Mouse (Mus musculus): Measurements from ENCODE around the gene Aasdh.

DNA sequence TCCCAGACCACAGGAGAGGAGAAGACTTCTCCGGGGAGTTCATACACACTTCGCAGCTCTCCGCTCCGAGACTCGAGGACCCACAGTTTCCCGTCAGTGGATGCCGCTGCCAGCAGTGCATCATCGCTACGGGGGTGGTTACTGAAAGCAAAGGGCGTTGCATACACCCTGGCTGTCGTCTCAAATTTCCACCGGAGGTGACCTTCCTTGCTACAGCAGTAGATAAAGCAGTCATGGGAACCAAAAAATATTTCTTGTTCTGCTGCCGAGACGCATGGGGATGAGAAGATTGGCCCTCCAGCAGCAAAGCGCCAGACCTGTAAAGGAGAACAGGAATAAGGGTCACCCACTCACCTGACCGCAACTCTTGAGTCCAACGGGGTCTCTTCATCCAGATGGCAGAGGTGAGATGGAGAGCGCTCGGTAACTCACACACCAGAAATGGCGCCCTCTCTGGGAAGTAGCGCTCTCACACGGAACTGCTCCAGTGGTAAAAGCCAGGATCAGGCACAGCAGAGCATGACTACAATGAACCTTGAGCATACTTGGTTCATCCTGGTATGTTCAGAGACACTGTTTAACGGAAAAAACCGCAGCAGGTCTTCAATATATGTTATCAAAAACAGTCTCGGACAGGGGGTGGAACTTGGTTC is 29.1 kb downstream of the Aasdh start:
- TF ChIP-seq CTCF (conservative IDR thresholded peaks at IDR 0.05; ENCODE audit: low read length) = peak; percentile 30; the same call in 1 of the 2 replicates
- no peak for TF ChIP-seq POU5F1 (IDR thresholded peaks at IDR 0.05; ENCODE audit: borderline replicate concordance, low read length)

Measured in E14TG2a.4 (cell line).